Mouse (Mus musculus): Measurements from ENCODE around the gene Smim1.

DNA sequence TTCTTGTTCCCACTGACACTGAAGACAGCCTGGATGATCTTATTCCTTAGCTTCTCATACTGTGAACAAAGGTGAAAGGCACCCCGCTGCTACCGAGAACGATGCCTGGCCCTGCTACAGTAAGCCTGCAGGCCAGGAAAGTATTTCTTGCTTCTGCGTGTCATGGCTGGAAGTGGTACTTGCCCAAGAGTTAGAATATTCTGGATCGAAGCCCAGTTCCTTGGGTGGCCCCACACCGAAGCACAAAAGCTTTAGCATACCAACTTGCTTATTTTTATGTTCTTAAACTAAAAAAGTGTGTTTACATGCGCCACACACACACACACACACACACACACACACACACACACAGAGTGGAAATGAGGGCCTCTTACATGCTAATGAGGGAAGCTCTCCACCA, 2.0 kb upstream of the Smim1 start:
- TF ChIP-seq CTCF (IDR thresholded peaks at IDR 0.05; ENCODE audit: insufficient read depth, low read length) (no peak), POLR2A (IDR thresholded peaks at IDR 0.05; ENCODE audit: borderline replicate concordance, extremely low read depth, low read depth, low read length) (no peak)

Data from lung, adult 2 months (tissue).